Mouse (Mus musculus) mesoderm, embryonic 11.5 days (tissue): ENCODE measurements around the gene Ada.

Source experiments
- DNase-seq: peaks from one replicate; pipeline ENCODE4 v3.0.0-alpha.2; 2012; ENCODE audit warnings: low read depth, low spot score

The Ada gene

DNA sequence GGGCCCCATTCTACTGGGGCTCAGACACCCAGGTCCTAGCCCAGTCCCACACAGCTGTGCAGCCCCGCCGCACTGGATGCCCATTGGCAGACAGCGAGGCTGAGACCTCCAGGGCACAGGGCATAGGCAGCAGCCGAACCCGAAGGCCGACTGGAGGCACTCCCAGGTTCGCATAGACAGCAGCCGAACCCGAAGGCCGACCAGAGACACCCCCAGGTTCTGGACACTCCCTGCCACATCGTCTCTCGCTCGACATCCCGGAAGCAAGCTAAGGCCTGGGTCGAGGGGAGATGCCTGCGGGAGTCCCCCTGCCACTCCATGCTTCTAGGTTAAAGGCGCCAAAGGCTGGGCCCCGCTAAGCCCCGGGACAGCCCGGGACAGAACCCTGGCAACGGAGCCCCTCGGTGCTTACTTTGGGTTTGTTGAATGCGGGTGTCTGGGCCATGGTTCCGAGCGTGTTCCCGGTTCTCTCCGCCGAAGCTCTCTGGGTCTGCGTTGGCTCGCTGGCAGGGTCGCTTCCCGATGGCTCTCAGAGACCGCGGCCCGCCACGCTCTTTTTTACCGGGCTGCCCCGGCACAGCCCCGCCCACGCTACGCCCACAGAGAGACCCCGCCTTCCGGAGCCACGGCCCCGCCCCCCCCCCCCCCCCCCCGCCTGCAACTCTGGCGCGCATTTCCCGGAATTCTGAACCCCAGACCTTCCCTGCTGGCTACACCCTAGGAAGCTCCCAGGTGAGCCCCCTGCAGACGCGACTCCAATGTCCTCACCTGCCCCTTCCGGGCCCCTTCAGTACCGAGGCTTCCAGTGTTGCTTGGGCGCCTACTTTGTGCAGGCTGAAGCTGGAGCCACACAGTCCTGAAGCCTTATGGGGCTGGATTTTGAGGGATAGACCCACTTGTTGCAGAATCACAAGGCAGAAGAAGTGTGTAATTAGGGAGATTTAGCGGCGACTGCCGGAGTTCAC is at the start of gene Ada:
TSS of gene Ada (minus strand) at position 593 of the 965 bp plus-strand sequence.
- DNase-seq = peak; percentile 61

GRCm38 (mm10) chr2:163798411-163798810 is 48.4 kb upstream of the Ada start:
- DNase-seq = peak; percentile 12

DNA sequence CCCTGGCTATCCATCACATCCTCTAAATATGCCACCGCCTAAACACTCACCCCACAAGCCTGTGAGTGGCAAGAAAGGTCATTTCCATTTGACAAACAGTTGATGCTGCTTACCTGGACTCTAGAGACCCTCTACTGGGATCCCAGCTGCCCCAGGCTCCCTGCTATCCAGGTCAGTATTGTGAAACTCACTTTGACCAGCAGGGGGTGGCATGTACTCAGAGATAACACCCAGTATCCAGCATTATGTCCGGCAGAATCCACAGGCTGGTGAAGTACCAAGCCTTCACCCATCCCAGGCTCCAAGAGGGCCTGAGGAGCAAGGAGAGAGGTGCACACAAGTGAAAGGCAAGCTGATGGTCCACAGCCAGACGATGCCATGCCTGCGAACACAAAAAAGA is 38.4 kb upstream of the Ada start:
- peak; percentile 63 for DNase-seq

DNA sequence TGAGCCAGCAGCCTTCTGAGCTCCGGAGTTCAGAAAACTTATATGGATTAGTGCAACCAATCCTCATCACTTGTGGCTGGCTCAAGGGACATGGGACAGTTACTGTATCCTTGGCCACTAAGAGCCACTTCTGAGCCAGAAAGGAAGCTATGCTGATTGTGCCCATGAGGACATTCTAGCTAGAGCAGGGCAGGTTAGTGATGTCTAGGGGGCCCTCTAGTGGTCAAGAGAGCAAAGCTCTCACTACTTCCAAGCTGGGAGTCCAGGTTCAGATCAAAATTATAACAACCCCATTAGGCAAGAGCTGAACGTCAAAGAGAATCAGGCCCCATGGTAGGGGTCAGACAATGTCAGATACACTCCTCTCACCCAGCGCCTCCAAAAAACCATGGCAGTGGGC is 37.7 kb upstream of the Ada start:
- DNase-seq = peak; percentile 75

DNA sequence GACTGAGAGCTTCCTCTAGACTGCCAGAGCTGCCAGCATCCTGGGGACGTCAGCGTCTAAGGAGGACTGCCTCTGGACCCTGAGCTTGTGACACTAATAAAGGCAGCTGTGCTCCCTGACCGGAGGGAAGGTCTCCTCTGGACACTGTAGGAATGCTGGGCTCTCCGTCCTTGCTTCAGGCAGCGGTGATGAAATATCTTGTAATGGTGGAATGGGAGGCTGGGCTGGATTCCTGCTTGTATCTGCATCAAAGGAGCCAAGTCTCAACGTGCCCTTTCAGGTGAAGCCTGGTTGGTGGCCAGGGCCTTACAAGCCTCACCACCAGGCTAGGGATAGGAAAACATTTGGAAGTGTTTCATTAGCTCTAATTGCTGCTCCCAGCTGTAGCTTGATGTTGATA is 37.0 kb upstream of the Ada start:
- no peak for DNase-seq

GRCm38 (mm10) chr2:163783901-163784300 is 33.9 kb upstream of the Ada start:
- no peak for DNase-seq

- no peak for DNase-seq
Measured at GRCm38 (mm10) chr2:163783368-163783767, 33.3 kb upstream of the Ada start.

DNA sequence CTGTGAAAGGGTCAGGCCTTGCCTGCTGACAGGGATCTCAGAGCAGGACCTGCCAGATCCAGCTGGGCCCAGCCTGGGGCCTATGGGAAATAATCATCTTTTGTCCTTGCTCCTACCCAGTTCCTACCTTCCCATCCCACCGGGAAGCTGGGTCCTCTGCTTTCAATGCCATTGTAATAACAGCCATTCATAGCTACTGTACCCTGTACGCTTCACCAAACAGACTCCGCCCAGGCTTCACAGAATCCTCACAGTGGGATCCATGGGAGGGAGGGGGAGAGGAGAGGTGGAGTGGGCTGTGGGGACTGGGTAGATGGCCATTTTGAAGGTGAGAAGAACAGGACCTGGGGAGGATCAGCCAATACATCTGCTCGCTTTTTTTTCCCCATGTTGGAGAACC is 28.9 kb upstream of the Ada start:
- no peak for DNase-seq

DNA sequence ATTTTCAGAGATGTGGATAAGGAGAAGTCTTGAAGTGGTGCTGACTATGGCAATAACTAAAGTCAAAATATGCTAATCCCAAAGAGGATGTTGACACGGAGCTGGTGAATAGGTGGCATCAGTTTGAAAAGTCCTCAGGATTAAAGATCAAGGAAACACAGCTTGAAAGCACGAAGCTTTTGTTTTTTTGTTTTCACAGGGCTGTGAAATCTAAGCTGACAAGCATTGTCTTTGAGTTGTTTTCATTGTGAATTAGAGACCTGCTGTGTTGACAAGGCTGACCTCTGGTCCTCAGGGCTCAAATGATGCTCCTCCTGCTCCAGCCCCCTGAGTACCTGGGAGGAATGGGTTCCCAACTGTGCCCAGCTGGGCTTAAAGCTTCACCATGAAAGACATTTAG is 27.0 kb upstream of the Ada start:
- DNase-seq = no peak

DNA sequence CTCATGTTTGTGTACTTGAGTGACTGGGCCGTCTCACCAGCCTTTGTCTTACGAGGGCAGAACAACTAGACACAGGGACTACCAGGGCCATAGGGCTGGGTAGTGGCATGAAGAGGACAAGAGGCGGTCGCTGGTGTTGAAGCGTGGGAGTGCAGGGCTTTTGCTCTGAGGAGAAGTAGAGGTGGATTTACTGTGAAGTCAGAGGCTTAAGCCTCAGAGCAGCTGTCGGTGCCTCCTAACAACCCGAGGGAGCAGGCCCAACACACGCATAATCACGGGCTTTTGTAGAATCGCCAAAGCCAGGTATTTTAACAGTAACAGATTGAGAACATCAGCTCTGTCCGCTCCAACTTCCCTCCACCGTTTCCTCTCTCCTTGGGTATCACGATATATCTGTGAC is 26.6 kb upstream of the Ada start:
- no peak for DNase-seq

GRCm38 (mm10) chr2:163770731-163771130 is 20.7 kb upstream of the Ada start:
- DNase-seq = no peak

DNA sequence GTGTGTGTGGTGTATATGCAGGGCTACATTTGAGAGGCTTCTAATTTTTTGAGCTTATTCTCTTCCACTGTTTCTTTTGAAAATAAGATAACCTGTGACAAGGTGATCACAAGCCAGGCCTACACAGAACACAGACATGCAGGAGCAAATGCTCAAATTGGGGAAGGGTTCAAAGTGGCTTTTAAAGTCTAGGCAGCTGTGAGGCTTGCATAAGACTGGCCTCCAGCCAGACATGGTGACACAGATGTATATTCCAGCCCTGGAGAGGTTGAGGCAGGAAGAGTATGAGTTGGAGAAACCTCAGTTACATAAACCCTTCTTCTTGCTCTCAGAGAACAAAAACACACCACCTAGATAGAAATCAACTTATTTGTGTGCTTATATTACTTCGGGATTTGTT is 16.9 kb upstream of the Ada start:
- no peak for DNase-seq

DNA sequence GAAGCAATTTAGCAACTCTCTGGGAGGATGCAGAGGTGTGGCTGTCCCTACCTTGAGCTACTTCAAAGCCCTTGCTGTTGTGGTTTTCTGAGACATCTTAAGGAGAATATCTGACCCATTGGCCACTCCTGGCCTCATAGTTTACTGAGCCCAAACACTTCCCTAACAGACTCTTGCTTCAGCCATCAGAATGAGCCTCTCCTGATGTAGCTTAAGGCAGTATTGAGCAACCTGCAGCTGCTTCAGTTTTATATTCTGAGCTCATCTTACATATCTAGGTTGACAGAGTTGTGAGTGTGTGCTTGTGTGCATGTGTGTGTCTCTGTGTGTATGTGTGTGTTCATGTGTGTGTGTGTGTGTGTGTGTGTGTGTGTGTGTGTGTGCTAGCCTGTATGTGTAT is 16.2 kb upstream of the Ada start:
- DNase-seq = no peak

- DNase-seq = no peak
Measured at GRCm38 (mm10) chr2:163761402-163761801, 11.4 kb upstream of the Ada start.

DNA sequence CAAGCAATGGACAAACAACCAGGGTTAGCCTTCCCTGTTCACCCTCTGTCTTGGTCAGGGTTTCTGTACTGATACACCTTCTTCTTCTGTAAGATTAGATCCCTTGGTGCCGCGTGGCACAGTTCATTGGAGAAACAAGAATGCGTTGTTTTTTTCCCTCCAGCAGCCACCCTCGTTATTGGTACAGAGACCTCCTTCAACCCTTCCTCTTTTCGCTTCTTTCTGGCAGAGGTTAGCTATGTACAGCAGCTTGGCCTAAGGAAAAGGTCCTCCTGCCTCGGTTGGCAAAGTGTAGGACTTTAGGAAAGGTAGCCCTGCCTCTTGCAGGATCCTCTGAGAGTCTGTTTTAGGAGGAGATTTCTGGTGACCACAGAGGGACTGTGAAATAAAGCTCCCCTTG is 10.6 kb upstream of the Ada start:
- DNase-seq = no peak

DNA sequence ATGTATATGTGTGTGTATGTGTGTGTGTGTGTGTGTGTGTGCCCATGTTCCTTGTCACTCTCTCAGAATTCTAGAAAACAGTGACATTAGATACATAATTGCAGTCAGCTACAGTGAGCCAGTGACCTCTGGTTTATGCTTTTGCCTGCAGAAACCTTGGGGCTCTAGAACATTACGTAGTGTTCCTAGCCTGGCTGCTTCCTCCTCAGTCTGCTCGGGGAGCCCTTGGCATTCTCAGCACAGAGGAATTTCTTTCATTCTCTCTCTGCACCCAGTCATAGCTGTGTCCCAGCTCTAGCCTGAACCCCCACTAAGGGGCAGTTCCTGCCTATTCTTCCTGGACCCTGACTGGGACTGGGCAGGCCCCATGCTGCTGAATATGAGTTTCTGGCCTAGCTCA is 8.1 kb upstream of the Ada start:
- no peak for DNase-seq

GRCm38 (mm10) chr2:163756723-163757122 is 6.7 kb upstream of the Ada start:
- DNase-seq = no peak

DNA sequence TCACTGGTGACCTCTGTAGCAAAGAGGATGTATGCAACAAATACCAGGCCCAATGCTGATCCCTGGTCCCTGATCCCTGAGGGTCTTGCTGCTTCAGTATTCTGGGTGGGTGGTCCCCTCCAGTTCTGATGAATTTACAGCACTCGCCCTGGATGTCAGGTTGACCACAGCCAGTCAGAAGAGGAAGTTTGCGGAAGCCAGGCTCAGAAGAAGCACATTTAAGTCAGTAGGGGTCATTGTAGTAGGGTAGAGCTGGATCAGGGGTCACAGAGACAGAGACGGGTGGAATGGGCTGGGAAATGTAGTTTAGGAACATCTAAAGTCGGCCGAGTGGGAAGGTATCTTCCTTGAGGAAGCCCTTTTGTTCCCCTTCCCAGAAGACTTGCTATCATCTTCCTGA is 4.2 kb upstream of the Ada start:
- DNase-seq = no peak

GRCm38 (mm10) chr2:163744801-163745570 is 5.1 kb downstream of the Ada start:
- DNase-seq = no peak

DNA sequence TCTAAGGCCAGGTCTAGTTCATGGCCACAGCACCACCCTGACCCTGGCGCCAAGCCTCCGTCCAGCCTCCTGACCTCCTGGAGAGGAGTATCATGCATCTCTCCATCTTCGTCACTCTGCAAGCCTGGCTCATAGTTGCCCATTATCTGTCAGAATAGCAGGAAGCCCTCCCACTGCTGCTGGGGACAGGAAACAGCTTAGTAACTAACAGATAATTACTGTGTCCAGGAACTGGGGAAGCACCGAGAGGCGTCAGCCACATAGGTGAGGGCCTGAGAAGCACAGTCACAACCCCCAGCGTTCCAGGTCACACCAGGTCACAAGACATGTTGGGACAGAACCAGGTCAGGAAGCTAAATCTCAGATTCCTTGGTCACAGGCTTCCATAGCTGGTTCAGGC is 6.7 kb downstream of the Ada start:
- DNase-seq = no peak

- no peak for DNase-seq
Measured at GRCm38 (mm10) chr2:163742656-163743055, 7.4 kb downstream of the Ada start.

DNA sequence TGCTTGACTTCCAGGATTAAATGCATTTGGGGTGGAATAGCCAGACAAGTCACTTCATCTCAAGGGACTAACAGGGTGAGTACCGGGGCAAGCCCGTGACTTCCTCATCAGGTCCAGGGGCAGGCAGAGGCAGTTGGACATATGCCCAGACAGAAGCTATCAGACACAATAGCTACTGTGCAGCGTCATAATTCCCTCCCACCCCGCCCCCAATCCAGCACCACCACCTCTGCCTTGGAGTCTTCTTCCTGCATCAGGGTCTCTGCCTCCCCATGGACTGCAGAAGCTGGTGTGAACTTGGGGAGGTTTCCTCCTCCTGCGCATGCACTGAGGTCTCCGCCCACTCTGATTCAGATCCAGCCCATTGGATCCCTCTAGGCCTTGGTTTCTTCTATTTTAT is 14.1 kb downstream of the Ada start:
- DNase-seq = no peak

- no peak for DNase-seq
Measured at GRCm38 (mm10) chr2:163735163-163735562, 14.9 kb downstream of the Ada start.
